Mouse (Mus musculus) intestine, embryonic 14.5 days (tissue): ENCODE measurements at regions not wholly inside any gene's neighbourhood (a gene's known extent, or its start where the extent isn't known, plus 50 kb on each side); places are given as distances from the start of the nearest gene placed in this dataset.
"Not testable (repeated sequence)": the region's sequence is repeated elsewhere in the genome, so short reads cannot be mapped to it uniquely, and the experiment has no call there.

Source experiments
- ATAC-seq: fragments of 200-750 bp; cut with Nextera tagmentation; replicated peaks from 2 replicates; pipeline ENCODE4 v1.8.0; 2017; ENCODE audit warnings: low read depth, moderate number of reproducible peaks, moderate TSS enrichment, moderate library complexity; ENCODE audit not compliant: low FRiP score, low TSS enrichment
- DNase-seq: peaks from one replicate; pipeline ENCODE4 v3.0.0-alpha.2; 2018; ENCODE audit warnings: low spot score
- H3K27ac ChIP-seq: fragments of 300-500 bp; sonication (generic); 2 replicates; pipeline ENCODE4 v1.5.1; 2014; ENCODE audit warnings: low read depth, mild to moderate bottlenecking, control low read depth
- H3K27me3 ChIP-seq: fragments of 300-500 bp; sonication (generic); replicated peaks from 2 replicates; pipeline ENCODE4 v1.6.1; 2014; ENCODE audit warnings: low read length, control low read depth; ENCODE audit not compliant: control insufficient read depth, insufficient read depth
- H3K36me3 ChIP-seq: fragments of 300-500 bp; sonication (generic); 2 replicates; pipeline ENCODE4 v1.6.1; 2014; ENCODE audit warnings: low read length, control low read depth; ENCODE audit not compliant: control insufficient read depth, insufficient read depth
- H3K4me1 ChIP-seq: fragments of 300-500 bp; sonication (generic); replicated peaks from 2 replicates; pipeline ENCODE4 v1.6.1; 2014; ENCODE audit warnings: low read length, control low read depth, mixed read lengths; ENCODE audit not compliant: control insufficient read depth, insufficient read depth
- H3K4me2 ChIP-seq: fragments of 300-500 bp; sonication (generic); 2 replicates; pipeline ENCODE4 v1.6.1; 2014; ENCODE audit warnings: low read length
- H3K4me3 ChIP-seq: fragments of 300-500 bp; sonication (generic); 2 replicates; pipeline ENCODE4 v1.5.1; 2014; ENCODE audit warnings: low read depth, low read length, control low read depth, mixed read lengths
- H3K9ac ChIP-seq: fragments of 300-500 bp; sonication (generic); 2 replicates; pipeline ENCODE4 v1.6.1; 2014; ENCODE audit warnings: mild to moderate bottlenecking, low read length
- H3K9me3 ChIP-seq: fragments of 300-500 bp; sonication (generic); 2 replicates; pipeline ENCODE4 v1.6.1; 2016; ENCODE audit warnings: low read length, control low read depth; ENCODE audit not compliant: control insufficient read depth
- WGBS: fragments of 180-500 bp; shearing (Covaris S2); extraction: QIAGEN DNeasy Blood & Tissue Kit; methylation state at CpG from one replicate; pipeline ENCODE4 v1.1.7; 2014; 5-methylcytosine and 5-hydroxymethylcytosine counted together

- Histone ChIP-seq H3K9me3 (no peaks in the 10 kb centered on the region), H3K27ac (no peak overlapping the region), H3K9ac (no peak overlapping the region), H3K36me3 (no peaks in the 10 kb centered on the region), H3K4me2 (no peak overlapping the region), H3K27me3 (no peaks in the 10 kb centered on the region), H3K4me3 (no peak overlapping the region), H3K4me1 (no peaks in the 10 kb centered on the region)
- no peak for DNase-seq
- ATAC-seq = no peak
- WGBS = 75% methylated on average over 10 of the region's 10 CpGs
Measured at GRCm38 (mm10) chr5:129363189-129363588, 137.8 kb upstream of the Sfswap start.

GRCm38 (mm10) chr5:129365026-129365425 lies 136.0 kb upstream of the Sfswap start:
- H3K4me3 ChIP-seq = no peak overlapping the region
- H3K9me3 ChIP-seq = no peaks in the 10 kb centered on the region
- no peak overlapping the region for H3K27ac ChIP-seq
- no peak overlapping the region for H3K9ac ChIP-seq
- H3K27me3 ChIP-seq = no peaks in the 10 kb centered on the region
- 70% methylated on average over 8 of the region's 8 CpGs for WGBS
- H3K4me2 ChIP-seq = no peak overlapping the region
- H3K4me1 ChIP-seq = no peaks in the 10 kb centered on the region
- DNase-seq (no peak), ATAC-seq (no peak)
- no peaks in the 10 kb centered on the region for H3K36me3 ChIP-seq

GRCm38 (mm10) chr5:129367266-129367665 lies 133.8 kb upstream of the Sfswap start:
- no peak for ATAC-seq

GRCm38 (mm10) chr5:129380861-129381260 lies 120.2 kb upstream of the Sfswap start:
- H3K9ac ChIP-seq = no peak overlapping the region
- H3K27ac ChIP-seq = no peak overlapping the region
- DNase-seq (no peak), ATAC-seq (no peak)
- H3K36me3 ChIP-seq = no peaks in the 10 kb centered on the region
- H3K4me3 ChIP-seq = no peak overlapping the region
- 88% methylated on average over 7 of the region's 7 CpGs for WGBS
- H3K27me3 ChIP-seq = no peaks in the 10 kb centered on the region
- H3K4me2 ChIP-seq = no peak overlapping the region
- no peaks in the 10 kb centered on the region for H3K4me1 ChIP-seq
- 0 out of 2 replicates have a peak, but pooled peaks cover 3% of the 10 kb centered on the region for H3K9me3 ChIP-seq

More at GRCm38 (mm10) chr5:129367266-129367665, 133.8 kb upstream of the Sfswap start:
- Histone ChIP-seq H3K4me3 (no peak overlapping the region), H3K9me3 (no peaks in the 10 kb centered on the region), H3K27ac (no peak overlapping the region), H3K4me1 (no peaks in the 10 kb centered on the region), H3K36me3 (no peaks in the 10 kb centered on the region), H3K27me3 (no peaks in the 10 kb centered on the region), H3K4me2 (no peak overlapping the region), H3K9ac (no peak overlapping the region)
- no peak for DNase-seq
- WGBS = 77% methylated on average over 13 of the region's 13 CpGs

- no peak for DNase-seq
- 93% methylated on average over 8 of the region's 8 CpGs for WGBS
- Histone ChIP-seq H3K4me1 (no peaks in the 10 kb centered on the region), H3K27me3 (no peaks in the 10 kb centered on the region), H3K4me2 (no peak overlapping the region), H3K36me3 (no peaks in the 10 kb centered on the region), H3K9me3 (no peaks in the 10 kb centered on the region), H3K27ac (no peak overlapping the region), H3K4me3 (no peak overlapping the region), H3K9ac (no peak overlapping the region)
- no peak for ATAC-seq
Measured at GRCm38 (mm10) chr5:129384976-129385375, 116.0 kb upstream of the Sfswap start.

GRCm38 (mm10) chr5:129385965-129386643 lies 114.9 kb upstream of the Sfswap start:
- not testable (repeated sequence) for H3K4me2 ChIP-seq, H3K27ac ChIP-seq, H3K4me1 ChIP-seq, H3K36me3 ChIP-seq, H3K27me3 ChIP-seq, DNase-seq, H3K4me3 ChIP-seq, H3K9ac ChIP-seq, H3K9me3 ChIP-seq
- ATAC-seq = peak; percentile 86
- WGBS = 85% methylated on average over 2 of the region's 7 CpGs

- not testable (repeated sequence) for H3K4me2 ChIP-seq, H3K9ac ChIP-seq, H3K27ac ChIP-seq, H3K9me3 ChIP-seq, H3K4me1 ChIP-seq, DNase-seq, H3K36me3 ChIP-seq, H3K27me3 ChIP-seq, H3K4me3 ChIP-seq
- WGBS = no CpG with 5 or more reads among the region's 8 CpGs
- ATAC-seq = peak; percentile 92
Measured at GRCm38 (mm10) chr5:129386671-129387070, 114.3 kb upstream of the Sfswap start.

- no peak for ATAC-seq
- 76% methylated on average over 3 of the region's 3 CpGs for WGBS
Measured at GRCm38 (mm10) chr5:129387301-129387700, 113.7 kb upstream of the Sfswap start.

GRCm38 (mm10) chr5:129390921-129391371 lies 110.1 kb upstream of the Sfswap start:
- H3K4me2 ChIP-seq = no peak overlapping the region
- no peak overlapping the region for H3K9ac ChIP-seq
- ATAC-seq (no peak), DNase-seq (no peak)
- no peaks in the 10 kb centered on the region for H3K4me1 ChIP-seq
- 68% methylated on average over 4 of the region's 4 CpGs for WGBS
- H3K27me3 ChIP-seq = no peaks in the 10 kb centered on the region
- no peak overlapping the region for H3K27ac ChIP-seq
- H3K4me3 ChIP-seq = no peak overlapping the region
- no peaks in the 10 kb centered on the region for H3K36me3 ChIP-seq
- no peaks in the 10 kb centered on the region for H3K9me3 ChIP-seq

More at GRCm38 (mm10) chr5:129387301-129387700, 113.7 kb upstream of the Sfswap start:
- no peak overlapping the region for H3K9ac ChIP-seq
- no peaks in the 10 kb centered on the region for H3K4me1 ChIP-seq
- H3K27ac ChIP-seq = no peak overlapping the region
- DNase-seq = no peak
- no peaks in the 10 kb centered on the region for H3K9me3 ChIP-seq
- no peaks in the 10 kb centered on the region for H3K27me3 ChIP-seq
- H3K4me2 ChIP-seq = no peak overlapping the region
- H3K4me3 ChIP-seq = no peak overlapping the region
- H3K36me3 ChIP-seq = no peaks in the 10 kb centered on the region
